Mouse (Mus musculus) hindbrain, embryonic 15.5 days (tissue): ENCODE results near the gene Slc41a3. TPM values are rescaled to one million over a fixed set of nuclear protein-coding genes. Genes with fewer than 3 reads are reported as not detected.
A peak's percentile ranks its signal among the peaks of the same experiment; 100 is the strongest.

Experiments
- ATAC-seq: fragments of 200-750 bp; cut with Nextera tagmentation; 2 replicates; pipeline ENCODE4 v1.8.0; 2017; ENCODE audit warnings: low read depth, moderate number of reproducible peaks, moderate TSS enrichment; ENCODE audit not compliant: low FRiP score
- H3K27ac ChIP-seq: fragments of 300-500 bp; sonication (generic); replicated peaks from 2 replicates; pipeline ENCODE4 v1.5.1; 2015; ENCODE audit warnings: mild to moderate bottlenecking, inconsistent platforms
- H3K27me3 ChIP-seq: fragments of 300-500 bp; sonication (generic); 2 replicates; pipeline ENCODE4 v1.6.1; 2015; ENCODE audit warnings: control low read depth, inconsistent platforms
- H3K36me3 ChIP-seq: fragments of 300-500 bp; sonication (generic); 2 replicates; pipeline ENCODE4 v1.6.1; 2015; ENCODE audit warnings: control low read depth, inconsistent platforms
- H3K4me1 ChIP-seq: fragments of 300-500 bp; sonication (generic); replicated peaks from 2 replicates; pipeline ENCODE4 v1.6.1; 2015; ENCODE audit warnings: control low read depth, inconsistent platforms
- H3K4me2 ChIP-seq: fragments of 300-500 bp; sonication (generic); 2 replicates; pipeline ENCODE4 v1.6.1; 2015; ENCODE audit warnings: moderate library complexity, mild to moderate bottlenecking, inconsistent platforms
- H3K4me3 ChIP-seq: fragments of 300-500 bp; sonication (generic); 2 replicates; pipeline ENCODE4 v1.5.1; 2015; ENCODE audit warnings: mild to moderate bottlenecking, inconsistent platforms
- H3K9ac ChIP-seq: fragments of 300-500 bp; sonication (generic); 2 replicates; pipeline ENCODE4 v1.6.1; 2015; ENCODE audit warnings: inconsistent platforms
- H3K9me3 ChIP-seq: fragments of 300-500 bp; sonication (generic); 2 replicates; pipeline ENCODE4 v1.6.1; 2016; ENCODE audit warnings: control low read depth, inconsistent platforms
- WGBS: fragments of 180-500 bp; shearing (Covaris S2); methylation state at CpG from one replicate; pipeline ENCODE4 v1.1.7; 2015; 5-methylcytosine and 5-hydroxymethylcytosine counted together
- polyA plus RNA-seq: library from polyadenylated mRNA; unstranded; fragments of >200 nt; fragmentation: Nextera tagmentation; extraction: Ambion mirVana; gene quantifications from 2 replicates; pipeline ENCODE4 v1.2.1, GENCODE M21; 2015

Slc41a3 gene
- polyA plus RNA-seq, 1 experiment from 2014 or later: 8.5 TPM

DNA sequence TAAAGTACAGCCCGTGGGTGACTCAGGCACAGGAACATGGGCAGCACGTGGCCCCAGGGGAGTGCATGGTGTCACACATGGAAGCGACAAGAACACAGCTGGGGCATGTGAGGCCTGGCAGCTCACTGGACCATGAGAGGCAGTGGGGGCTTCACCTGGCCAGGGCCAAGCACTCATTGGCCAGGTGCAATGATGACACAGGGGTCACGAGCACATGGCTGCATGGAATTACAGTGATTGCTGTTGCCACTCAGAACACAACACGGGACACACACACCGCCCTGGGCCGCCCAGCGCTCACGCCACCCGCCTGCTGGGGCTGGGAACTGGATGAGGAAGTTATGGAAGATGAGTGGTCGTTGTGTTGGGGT is 56.5 kb downstream of the Slc41a3 start:
- 85% methylated on average over 11 of the region's 11 CpGs for WGBS
- H3K4me2 ChIP-seq: no peak overlapping the region
- H3K4me1 ChIP-seq: no peaks in the 10 kb centered on the region
- H3K27me3 ChIP-seq: no peaks in the 10 kb centered on the region
- ATAC-seq: no peak
- H3K36me3 ChIP-seq: peaks cover 17% of the 10 kb centered on the region
- H3K9ac ChIP-seq: no peak overlapping the region
- no peak overlapping the region for H3K27ac ChIP-seq
- H3K4me3 ChIP-seq: no peak overlapping the region
- no peaks in the 10 kb centered on the region for H3K9me3 ChIP-seq

- peak; percentile 24; the same call in 1 of the 2 replicates for ATAC-seq
- no peak overlapping the region for H3K27ac ChIP-seq
- no peak overlapping the region for H3K4me2 ChIP-seq
- H3K36me3 ChIP-seq: peaks cover 28% of the 10 kb centered on the region
- H3K4me3 ChIP-seq: no peak overlapping the region
- no peak overlapping the region for H3K9ac ChIP-seq
- no peaks in the 10 kb centered on the region for H3K27me3 ChIP-seq
- no peaks in the 10 kb centered on the region for H3K4me1 ChIP-seq
- 93% methylated on average over 5 of the region's 5 CpGs for WGBS
- H3K9me3 ChIP-seq: no peaks in the 10 kb centered on the region
Observed at GRCm38 (mm10) chr6:90662148-90662547, 57.6 kb downstream of the Slc41a3 start.

DNA sequence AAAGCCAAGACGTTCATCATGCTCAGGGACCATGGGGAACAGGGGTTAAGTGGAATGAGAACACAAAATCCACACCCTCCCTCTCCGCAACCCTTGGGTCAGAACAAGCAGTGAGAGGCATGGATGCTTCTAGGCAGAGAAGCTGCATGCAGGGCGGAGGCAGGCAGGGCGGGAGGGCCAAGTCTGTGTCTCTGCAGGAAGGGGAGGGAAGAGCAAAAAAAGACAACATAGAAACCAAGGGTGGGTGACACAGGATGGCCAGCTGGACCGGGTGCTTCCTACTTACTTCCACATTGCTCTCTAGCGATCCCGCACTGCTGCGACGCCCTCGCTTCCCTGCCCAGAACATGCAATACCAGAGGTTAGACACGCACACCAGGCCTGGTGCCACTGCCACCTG is 59.2 kb downstream of the Slc41a3 start:
- Histone ChIP-seq H3K4me3 (no peak overlapping the region), H3K4me1 (no peaks in the 10 kb centered on the region), H3K27ac (no peak overlapping the region), H3K27me3 (no peaks in the 10 kb centered on the region), H3K36me3 (peaks cover 39% of the 10 kb centered on the region), H3K9me3 (no peaks in the 10 kb centered on the region), H3K4me2 (no peak overlapping the region), H3K9ac (no peak overlapping the region)
- no peak for ATAC-seq
- 84% methylated on average over 11 of the region's 11 CpGs for WGBS

GRCm38 (mm10) chr6:90668693-90669092 is 64.2 kb downstream of the Slc41a3 start:
- Histone ChIP-seq H3K4me1 (no peaks in the 10 kb centered on the region), H3K27ac (no peak overlapping the region), H3K36me3 (peaks cover 78% of the 10 kb centered on the region), H3K4me2 (no peak overlapping the region), H3K9me3 (no peaks in the 10 kb centered on the region), H3K27me3 (no peaks in the 10 kb centered on the region), H3K4me3 (no peak overlapping the region), H3K9ac (no peak overlapping the region)
- WGBS: 85% methylated on average over 9 of the region's 9 CpGs
- ATAC-seq: no peak

GRCm38 (mm10) chr6:90678759-90679158 is 74.2 kb downstream of the Slc41a3 start:
- no peaks in the 10 kb centered on the region for H3K27me3 ChIP-seq
- 61% methylated on average over 4 of the region's 4 CpGs for WGBS
- no peaks in the 10 kb centered on the region for H3K4me1 ChIP-seq
- no peak overlapping the region for H3K9ac ChIP-seq
- H3K4me3 ChIP-seq: no peak overlapping the region
- 0 out of 2 replicates have a peak overlapping the region, but pooled peaks have one; percentile 9 for H3K27ac ChIP-seq
- no peak overlapping the region for H3K4me2 ChIP-seq
- no peak for ATAC-seq
- peaks cover 61% of the 10 kb centered on the region for H3K36me3 ChIP-seq
- no peaks in the 10 kb centered on the region for H3K9me3 ChIP-seq

DNA sequence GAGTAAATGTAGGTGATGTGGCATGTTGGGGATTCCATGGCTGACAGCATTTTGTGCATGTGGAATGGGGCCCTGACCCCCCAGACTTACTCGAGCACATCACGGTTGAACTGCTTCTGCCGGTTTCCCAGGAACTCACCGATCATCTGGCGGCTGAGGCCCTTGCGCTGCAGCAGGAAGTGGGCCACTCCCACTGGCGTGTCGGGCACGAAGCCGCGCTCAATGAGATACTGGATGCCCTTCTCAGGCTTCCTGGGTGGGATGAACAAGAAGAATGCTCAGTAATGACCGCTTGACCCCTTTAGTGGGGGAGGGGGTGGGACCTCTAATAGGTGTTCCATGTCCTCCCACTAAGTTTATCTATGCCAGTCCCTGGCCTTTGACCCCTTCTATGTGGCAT is 75.9 kb downstream of the Slc41a3 start:
- no peak for ATAC-seq
- H3K4me2 ChIP-seq: no peak overlapping the region
- peaks cover 47% of the 10 kb centered on the region for H3K36me3 ChIP-seq
- H3K4me1 ChIP-seq: no peaks in the 10 kb centered on the region; the same call in 1 of the 2 replicates
- no peak overlapping the region for H3K9ac ChIP-seq
- 91% methylated on average over 12 of the region's 12 CpGs for whole genome bisulfite sequencing
- H3K9me3 ChIP-seq: no peaks in the 10 kb centered on the region
- no peak overlapping the region for H3K27ac ChIP-seq
- no peaks in the 10 kb centered on the region for H3K27me3 ChIP-seq
- no peak overlapping the region for H3K4me3 ChIP-seq

DNA sequence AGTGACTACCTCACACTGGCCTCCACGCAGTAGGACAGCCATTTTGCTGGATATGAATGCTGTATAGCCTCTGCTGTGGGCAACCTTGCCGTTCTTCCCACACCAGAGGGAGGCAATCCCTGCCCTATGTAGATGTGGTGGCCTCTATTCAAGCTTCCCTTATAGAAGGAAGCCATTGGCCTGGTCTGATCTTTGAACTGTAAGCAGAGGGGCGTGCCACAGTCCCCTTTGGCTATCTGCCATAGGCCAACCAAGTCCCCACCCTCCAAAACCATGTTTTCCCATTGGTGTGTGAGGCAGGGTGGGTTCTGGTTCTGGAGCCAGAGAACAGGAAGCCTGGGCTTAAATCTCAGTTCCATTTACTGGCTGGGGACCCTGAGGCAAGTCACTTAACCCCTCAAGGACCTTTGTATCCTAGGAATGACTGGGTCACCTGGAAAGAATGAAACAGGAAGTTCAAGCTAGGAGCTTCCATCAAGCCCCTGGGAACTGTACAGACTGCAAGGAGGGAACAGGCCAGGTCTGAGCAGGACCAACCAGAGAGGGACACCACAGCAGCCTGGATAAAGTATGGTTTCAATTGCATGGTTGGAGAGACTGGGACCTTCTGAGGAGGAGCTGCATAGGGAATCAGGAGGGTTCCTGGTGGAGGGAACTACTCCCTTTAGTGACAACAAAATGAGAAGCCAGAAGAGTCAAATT is 79.5 kb downstream of the Slc41a3 start:
- no peak for ATAC-seq
- Histone ChIP-seq H3K4me1 (peaks cover 14% of the 10 kb centered on the region), H3K4me2 (no peak overlapping the region), H3K9ac (no peak overlapping the region), H3K36me3 (peaks cover 23% of the 10 kb centered on the region), H3K27ac (no peak overlapping the region), H3K27me3 (no peaks in the 10 kb centered on the region), H3K9me3 (no peaks in the 10 kb centered on the region), H3K4me3 (no peak overlapping the region)
- 82% methylated on average over 3 of the region's 3 CpGs for WGBS

- Histone ChIP-seq H3K4me3 (no peak overlapping the region), H3K36me3 (peaks cover 31% of the 10 kb centered on the region), H3K4me1 (peaks cover 17% of the 10 kb centered on the region), H3K4me2 (no peak overlapping the region), H3K27me3 (no peaks in the 10 kb centered on the region), H3K9ac (no peak overlapping the region), H3K27ac (no peak overlapping the region), H3K9me3 (no peaks in the 10 kb centered on the region)
- ATAC-seq: no peak
- WGBS: 50% methylated on average over 1 of the region's 1 CpGs
Observed at GRCm38 (mm10) chr6:90686812-90687211, 82.3 kb downstream of the Slc41a3 start.

GRCm38 (mm10) chr6:90688003-90688402 is 83.5 kb downstream of the Slc41a3 start:
- peaks cover 38% of the 10 kb centered on the region for H3K36me3 ChIP-seq
- no peak overlapping the region for H3K9ac ChIP-seq
- H3K4me3 ChIP-seq: no peak overlapping the region
- ATAC-seq: no peak
- H3K9me3 ChIP-seq: no peaks in the 10 kb centered on the region
- peaks cover 17% of the 10 kb centered on the region for H3K4me1 ChIP-seq
- H3K4me2 ChIP-seq: no peak overlapping the region
- WGBS: 97% methylated on average over 6 of the region's 6 CpGs
- H3K27me3 ChIP-seq: no peaks in the 10 kb centered on the region
- no peak overlapping the region for H3K27ac ChIP-seq

- no peak for ATAC-seq
- Histone ChIP-seq H3K27me3 (no peaks in the 10 kb centered on the region), H3K27ac (no peak overlapping the region), H3K9me3 (no peaks in the 10 kb centered on the region), H3K4me3 (no peak overlapping the region), H3K36me3 (peaks cover 38% of the 10 kb centered on the region), H3K9ac (no peak overlapping the region), H3K4me1 (peaks cover 17% of the 10 kb centered on the region), H3K4me2 (no peak overlapping the region)
- 72% methylated on average over 3 of the region's 3 CpGs for WGBS
Observed at GRCm38 (mm10) chr6:90688742-90689141, 84.2 kb downstream of the Slc41a3 start.

GRCm38 (mm10) chr6:90689500-90689899 is 85.0 kb downstream of the Slc41a3 start:
- H3K4me3 ChIP-seq: no peak overlapping the region
- no peak overlapping the region for H3K9ac ChIP-seq
- peaks cover 17% of the 10 kb centered on the region for H3K4me1 ChIP-seq
- no peak for ATAC-seq
- H3K36me3 ChIP-seq: peaks cover 38% of the 10 kb centered on the region
- H3K4me2 ChIP-seq: no peak overlapping the region
- WGBS: 89% methylated on average over 10 of the region's 10 CpGs
- no peaks in the 10 kb centered on the region for H3K27me3 ChIP-seq
- no peaks in the 10 kb centered on the region for H3K9me3 ChIP-seq
- no peak overlapping the region for H3K27ac ChIP-seq

DNA sequence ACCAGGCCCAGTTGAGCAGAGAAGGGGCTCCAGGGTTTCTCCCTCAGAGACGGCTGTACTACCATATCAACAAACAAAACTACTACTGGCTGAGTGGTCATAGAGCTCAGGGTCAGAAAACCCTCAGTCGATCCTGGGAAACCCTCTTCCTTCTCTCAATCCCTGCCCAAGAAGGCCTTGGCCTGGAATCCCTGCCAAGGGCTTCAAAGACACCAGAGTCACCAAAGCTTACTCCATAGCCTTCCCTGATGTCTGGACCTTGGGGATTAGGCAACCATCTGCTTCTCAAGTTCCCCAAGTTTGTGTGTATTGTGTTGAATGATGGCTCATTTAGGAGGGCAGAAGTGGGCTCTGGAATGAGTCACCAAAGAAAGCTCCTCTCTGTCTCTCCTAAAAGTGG is 87.4 kb downstream of the Slc41a3 start:
- Histone ChIP-seq H3K4me1 (peaks cover 14% of the 10 kb centered on the region), H3K27me3 (no peaks in the 10 kb centered on the region), H3K4me3 (no peak overlapping the region), H3K9ac (no peak overlapping the region), H3K36me3 (peaks cover 38% of the 10 kb centered on the region), H3K9me3 (no peaks in the 10 kb centered on the region), H3K27ac (no peak overlapping the region), H3K4me2 (no peak overlapping the region)
- ATAC-seq: no peak
- 81% methylated on average over 2 of the region's 2 CpGs for WGBS

GRCm38 (mm10) chr6:90692404-90692803 is 87.9 kb downstream of the Slc41a3 start:
- H3K9ac ChIP-seq: no peak overlapping the region
- WGBS: 83% methylated on average over 2 of the region's 2 CpGs
- no peak overlapping the region for H3K27ac ChIP-seq
- peaks cover 14% of the 10 kb centered on the region for H3K4me1 ChIP-seq
- no peaks in the 10 kb centered on the region for H3K27me3 ChIP-seq
- H3K36me3 ChIP-seq: peaks cover 38% of the 10 kb centered on the region
- ATAC-seq: no peak
- H3K4me2 ChIP-seq: no peak overlapping the region
- H3K9me3 ChIP-seq: no peaks in the 10 kb centered on the region
- no peak overlapping the region for H3K4me3 ChIP-seq
